Mouse (Mus musculus) stomach, postnatal 0 days (tissue): Measurements from ENCODE around the gene Elf1.

ENCODE experiments used
- CTCF ChIP-seq: IDR thresholded peaks from 2 replicates; pipeline ENCODE4 v1.5.1; 2016; ENCODE audit warnings: antibody characterized with exemption, low read depth, mild to moderate bottlenecking, moderate library complexity
- EP300 ChIP-seq: optimal IDR thresholded peaks from 2 replicates; pipeline ENCODE3; 2016; ENCODE audit warnings: antibody characterized with exemption

DNA sequence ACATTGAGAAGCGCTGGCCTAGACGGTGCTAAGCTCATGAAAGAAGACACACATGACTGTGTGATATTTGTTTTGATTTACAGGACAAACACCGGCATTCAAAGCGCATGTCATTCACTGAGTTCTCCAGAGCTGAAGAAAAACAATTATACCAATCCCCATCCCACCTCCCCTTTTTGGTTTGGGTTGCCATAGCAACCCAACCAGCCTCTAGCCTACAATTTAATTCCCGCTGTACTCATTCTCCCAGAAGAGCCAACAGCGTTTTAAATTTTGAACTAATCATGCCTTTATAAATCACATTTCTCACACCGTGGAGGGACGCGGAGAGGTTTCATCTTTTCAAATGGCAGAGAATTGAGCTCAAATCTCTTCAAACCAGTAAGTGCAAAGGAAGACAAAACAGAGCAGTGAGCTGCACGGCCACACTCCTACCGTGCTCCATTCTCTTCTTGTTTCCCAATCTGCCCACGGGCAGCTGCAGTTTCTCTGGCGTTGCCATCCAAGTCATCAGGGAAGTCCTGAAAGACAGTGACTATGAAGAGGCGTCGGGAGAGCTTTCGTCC is 35.9 kb upstream of the Elf1 start:
- TF ChIP-seq CTCF (no peak), EP300 (no peak)
